Mouse (Mus musculus): Measurements from ENCODE around the gene Gm20696. TPM values are rescaled to one million over a fixed set of nuclear protein-coding genes. Genes with fewer than 3 reads are reported as not detected.
A peak's percentile ranks its signal among the peaks of the same experiment; 100 is the strongest.

The Gm20696 gene
- polyA plus RNA-seq, 1 experiment from 2014 or later: 6.5 TPM

GRCm38 (mm10) chr6:99619466-99619865 lies 47.1 kb downstream of the Gm20696 start:
- Histone ChIP-seq H3K4me1 (peaks cover 86% of the 10 kb centered on the region), H3K9me3 (no peaks in the 10 kb centered on the region), H3K9ac (no peak overlapping the region), H3K27ac (peak overlapping the region; percentile 48; the same call in 1 of the 2 replicates), H3K36me3 (no peaks in the 10 kb centered on the region), H3K4me3 (no peak overlapping the region), H3K27me3 (no peaks in the 10 kb centered on the region), H3K4me2 (replicated peaks) (peak overlapping the region; percentile 29; the same call in 1 of the 2 replicates)
- 12% methylated on average over 8 of the region's 8 CpGs for WGBS
- ATAC-seq (ENCODE audit: low FRiP score, low read depth): peak; percentile 74

- no peak overlapping the region for H3K4me3 ChIP-seq
- no peaks in the 10 kb centered on the region for H3K36me3 ChIP-seq
- ATAC-seq (ENCODE audit: low FRiP score, low read depth): no peak
- no peak overlapping the region for H3K9ac ChIP-seq
- no peak overlapping the region for H3K27ac ChIP-seq
- H3K4me1 ChIP-seq: peaks cover 82% of the 10 kb centered on the region
- H3K4me2 ChIP-seq (replicated peaks): no peak overlapping the region
- 35% methylated on average over 7 of the region's 7 CpGs for WGBS
- H3K27me3 ChIP-seq: no peaks in the 10 kb centered on the region
- no peaks in the 10 kb centered on the region for H3K9me3 ChIP-seq
These were observed 48.7 kb downstream of the Gm20696 start for GRCm38 (mm10) chr6:99617867-99618266.

- no peak overlapping the region for H3K9ac ChIP-seq
- no peak overlapping the region for H3K4me2 ChIP-seq (replicated peaks)
- no peaks in the 10 kb centered on the region for H3K27me3 ChIP-seq
- no peaks in the 10 kb centered on the region for H3K9me3 ChIP-seq
- H3K27ac ChIP-seq: no peak overlapping the region
- WGBS: 78% methylated on average over 1 of the region's 1 CpGs
- ATAC-seq (ENCODE audit: low FRiP score, low read depth): no peak
- H3K4me1 ChIP-seq: peaks cover 82% of the 10 kb centered on the region
- no peaks in the 10 kb centered on the region for H3K36me3 ChIP-seq
- no peak overlapping the region for H3K4me3 ChIP-seq
These were observed 49.2 kb downstream of the Gm20696 start for GRCm38 (mm10) chr6:99617415-99617814.

GRCm38 (mm10) chr6:99615272-99615751 lies 51.3 kb downstream of the Gm20696 start:
- H3K4me2 ChIP-seq (replicated peaks): 0 out of 2 replicates have a peak overlapping the region, but pooled peaks have one; percentile 14
- H3K9me3 ChIP-seq: no peaks in the 10 kb centered on the region
- no peaks in the 10 kb centered on the region for H3K36me3 ChIP-seq
- H3K27ac ChIP-seq: 0 out of 2 replicates have a peak overlapping the region, but pooled peaks have one; percentile 28
- ATAC-seq (ENCODE audit: low FRiP score, low read depth): no peak
- WGBS: 36% methylated on average over 10 of the region's 10 CpGs
- H3K4me3 ChIP-seq: no peak overlapping the region
- H3K4me1 ChIP-seq: peaks cover 75% of the 10 kb centered on the region
- no peaks in the 10 kb centered on the region for H3K27me3 ChIP-seq
- H3K9ac ChIP-seq: no peak overlapping the region

GRCm38 (mm10) chr6:99614566-99615271 lies 51.9 kb downstream of the Gm20696 start:
- no peak for ATAC-seq (ENCODE audit: low FRiP score, low read depth)
- WGBS: 46% methylated on average over 17 of the region's 17 CpGs
- Histone ChIP-seq H3K9me3 (no peaks in the 10 kb centered on the region), H3K4me1 (peaks cover 75% of the 10 kb centered on the region), H3K27ac (no peak overlapping the region), H3K9ac (no peak overlapping the region), H3K4me2 (replicated peaks) (0 out of 2 replicates have a peak overlapping the region, but pooled peaks have one; percentile 14), H3K4me3 (no peak overlapping the region), H3K36me3 (no peaks in the 10 kb centered on the region), H3K27me3 (no peaks in the 10 kb centered on the region)

GRCm38 (mm10) chr6:99611866-99612265 lies 54.7 kb downstream of the Gm20696 start:
- H3K4me1 ChIP-seq: peaks cover 54% of the 10 kb centered on the region
- no peak overlapping the region for H3K4me3 ChIP-seq
- no peak overlapping the region for H3K27ac ChIP-seq
- WGBS: 63% methylated on average over 6 of the region's 6 CpGs
- ATAC-seq (ENCODE audit: low FRiP score, low read depth): no peak
- no peak overlapping the region for H3K9ac ChIP-seq
- no peak overlapping the region for H3K4me2 ChIP-seq (replicated peaks)
- no peaks in the 10 kb centered on the region for H3K36me3 ChIP-seq
- no peaks in the 10 kb centered on the region for H3K9me3 ChIP-seq
- no peaks in the 10 kb centered on the region for H3K27me3 ChIP-seq

GRCm38 (mm10) chr6:99610454-99611427 lies 55.9 kb downstream of the Gm20696 start:
- Histone ChIP-seq H3K9me3 (no peaks in the 10 kb centered on the region), H3K4me1 (peaks cover 43% of the 10 kb centered on the region), H3K9ac (no peak overlapping the region), H3K27me3 (no peaks in the 10 kb centered on the region), H3K27ac (peak overlapping the region; percentile 48; the same call in 1 of the 2 replicates), H3K4me2 (replicated peaks) (peak overlapping the region; percentile 51), H3K4me3 (no peak overlapping the region), H3K36me3 (no peaks in the 10 kb centered on the region)
- 18% methylated on average over 14 of the region's 14 CpGs for WGBS
- ATAC-seq (ENCODE audit: low FRiP score, low read depth): peak; percentile 51

- no peak for ATAC-seq (ENCODE audit: low FRiP score, low read depth)
- WGBS: 71% methylated on average over 7 of the region's 7 CpGs
These were observed 60.5 kb downstream of the Gm20696 start for GRCm38 (mm10) chr6:99606079-99606478.

GRCm38 (mm10) chr6:99604758-99605157 lies 61.8 kb downstream of the Gm20696 start:
- WGBS: 39% methylated on average over 2 of the region's 2 CpGs
- Histone ChIP-seq H3K9me3 (no peaks in the 10 kb centered on the region), H3K4me1 (peaks cover 26% of the 10 kb centered on the region), H3K36me3 (no peaks in the 10 kb centered on the region), H3K9ac (no peak overlapping the region), H3K27me3 (no peaks in the 10 kb centered on the region), H3K27ac (no peak overlapping the region), H3K4me3 (no peak overlapping the region), H3K4me2 (replicated peaks) (no peak overlapping the region)
- ATAC-seq (ENCODE audit: low FRiP score, low read depth): peak; percentile 70

More at GRCm38 (mm10) chr6:99606079-99606478, 60.5 kb downstream of the Gm20696 start:
- Histone ChIP-seq H3K4me1 (peaks cover 28% of the 10 kb centered on the region), H3K4me2 (replicated peaks) (no peak overlapping the region), H3K9ac (no peak overlapping the region), H3K4me3 (no peak overlapping the region), H3K36me3 (no peaks in the 10 kb centered on the region), H3K27me3 (no peaks in the 10 kb centered on the region), H3K9me3 (no peaks in the 10 kb centered on the region), H3K27ac (no peak overlapping the region)

GRCm38 (mm10) chr6:99602434-99602833 lies 64.2 kb downstream of the Gm20696 start:
- Histone ChIP-seq H3K36me3 (no peaks in the 10 kb centered on the region), H3K4me1 (peaks cover 33% of the 10 kb centered on the region), H3K9ac (no peak overlapping the region), H3K4me3 (no peak overlapping the region), H3K9me3 (no peaks in the 10 kb centered on the region), H3K27ac (no peak overlapping the region), H3K27me3 (no peaks in the 10 kb centered on the region), H3K4me2 (replicated peaks) (no peak overlapping the region)
- ATAC-seq (ENCODE audit: low FRiP score, low read depth): no peak
- 84% methylated on average over 7 of the region's 7 CpGs for WGBS

- no peak for ATAC-seq (ENCODE audit: low FRiP score, low read depth)
- no peaks in the 10 kb centered on the region for H3K9me3 ChIP-seq
- no peak overlapping the region for H3K4me3 ChIP-seq
- no peak overlapping the region for H3K27ac ChIP-seq
- no peak overlapping the region for H3K4me2 ChIP-seq (replicated peaks)
- peaks cover 33% of the 10 kb centered on the region for H3K4me1 ChIP-seq
- WGBS: 57% methylated on average over 8 of the region's 8 CpGs
- H3K36me3 ChIP-seq: no peaks in the 10 kb centered on the region
- no peak overlapping the region for H3K9ac ChIP-seq
- no peaks in the 10 kb centered on the region for H3K27me3 ChIP-seq
These were observed 65.7 kb downstream of the Gm20696 start for GRCm38 (mm10) chr6:99600886-99601285.
